Mouse (Mus musculus) stomach, embryonic 14.5 days (tissue): ENCODE results near the gene Fosl1. TPM values are rescaled to one million over a fixed set of nuclear protein-coding genes. Genes with fewer than 3 reads are reported as not detected.
A peak's percentile ranks its signal among the peaks of the same experiment; 100 is the strongest.

Experiments
- ATAC-seq: fragments of 200-750 bp; cut with Nextera tagmentation; 2 replicates; pipeline ENCODE4 v1.8.0; 2017; ENCODE audit warnings: low read depth, moderate TSS enrichment; ENCODE audit not compliant: insufficient number of reproducible peaks, insufficient read depth, low FRiP score
- H3K27ac ChIP-seq: fragments of 300-500 bp; sonication (generic); 2 replicates; pipeline ENCODE4 v1.5.1; 2014; ENCODE audit warnings: mild to moderate bottlenecking, low read length, moderate library complexity, mixed read lengths
- H3K27me3 ChIP-seq: fragments of 300-500 bp; sonication (generic); 2 replicates; pipeline ENCODE4 v1.6.1; 2014; ENCODE audit warnings: low read length, control low read depth, mixed read lengths; ENCODE audit not compliant: control insufficient read depth, insufficient read depth
- H3K36me3 ChIP-seq: fragments of 300-500 bp; sonication (generic); 2 replicates; pipeline ENCODE4 v1.6.1; 2014; ENCODE audit warnings: mild to moderate bottlenecking, control low read depth, low read length, moderate library complexity, mixed read lengths; ENCODE audit not compliant: control insufficient read depth, insufficient read depth
- H3K4me1 ChIP-seq: fragments of 300-500 bp; sonication (generic); 2 replicates; pipeline ENCODE4 v1.6.1; 2014; ENCODE audit warnings: low read length, control low read depth, mixed read lengths; ENCODE audit not compliant: control insufficient read depth, insufficient read depth
- H3K4me2 ChIP-seq: fragments of 300-500 bp; sonication (generic); replicated peaks from 2 replicates; pipeline ENCODE4 v1.6.1; 2014; ENCODE audit warnings: low read depth, low read length, control low read depth
- H3K4me3 ChIP-seq: fragments of 300-500 bp; sonication (generic); 2 replicates; pipeline ENCODE4 v1.5.1; 2014; ENCODE audit warnings: low read depth, low read length, control low read depth
- H3K9ac ChIP-seq: fragments of 300-500 bp; sonication (generic); replicated peaks from 2 replicates; pipeline ENCODE4 v1.6.1; 2014; ENCODE audit warnings: low read depth, mild to moderate bottlenecking, control low read depth, low read length, moderate library complexity, mixed read lengths
- H3K9me3 ChIP-seq: fragments of 300-500 bp; sonication (generic); 2 replicates; pipeline ENCODE4 v1.6.1; 2016; ENCODE audit warnings: low read depth, low read length, control low read depth; ENCODE audit not compliant: control insufficient read depth
- WGBS: fragments of 180-500 bp; shearing (Covaris S2); extraction: QIAGEN DNeasy Blood & Tissue Kit; methylation state at CpG from one replicate; pipeline ENCODE4 v1.1.7; 2014; 5-methylcytosine and 5-hydroxymethylcytosine counted together
- polyA plus RNA-seq: library from polyadenylated mRNA; unstranded; fragments of >200 nt; fragmentation: Nextera tagmentation; extraction: Ambion mirVana; gene quantifications from 2 replicates; pipeline ENCODE4 v1.2.1, GENCODE M21; 2014

Fosl1 gene
- polyA plus RNA-seq, 1 experiment from 2014 or later: not detected

DNA sequence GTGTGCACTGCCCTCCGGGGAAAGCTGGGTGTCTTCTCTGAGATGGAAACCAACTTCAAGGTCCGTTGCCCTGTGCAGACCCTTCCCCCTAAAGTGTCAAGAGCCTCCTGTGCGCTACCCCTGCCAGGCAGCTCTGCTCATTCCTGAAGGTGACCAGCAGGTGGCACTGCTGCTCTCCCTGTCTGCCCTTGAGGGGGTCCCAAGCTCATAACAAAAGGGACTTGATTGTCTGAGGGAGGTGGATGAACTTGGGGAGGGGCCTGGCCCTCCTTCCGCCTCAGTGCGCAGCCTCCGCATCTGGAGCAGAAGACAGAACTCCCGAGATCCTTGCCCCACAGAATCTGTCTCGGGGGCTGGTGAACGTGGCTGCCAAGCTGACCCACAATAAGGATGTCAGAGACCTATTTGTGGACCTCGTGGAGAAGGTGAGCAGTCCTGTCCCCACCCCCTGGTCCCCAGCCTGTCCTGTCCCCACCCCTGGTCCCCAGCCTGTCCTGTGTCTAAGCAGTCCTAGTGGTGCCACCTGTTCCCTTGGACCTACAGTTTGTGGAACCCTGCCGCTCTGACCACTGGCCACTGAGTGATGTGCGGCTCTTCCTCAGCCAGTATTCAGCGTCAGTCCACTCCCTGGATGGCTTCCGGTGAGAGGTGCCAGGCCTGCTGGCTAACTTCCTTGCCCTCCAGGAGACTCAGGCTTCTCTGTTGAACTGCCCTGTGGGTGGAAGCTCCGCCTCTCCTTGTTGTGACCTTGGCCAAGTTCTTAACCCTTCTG, 16.6 kb downstream of the Fosl1 start:
- peak; percentile 35; the same call in 1 of the 2 replicates for ATAC-seq
- Histone ChIP-seq H3K36me3 (peaks cover 47% of the 10 kb centered on the region), H3K4me1 (peaks cover 13% of the 10 kb centered on the region; the same call in 1 of the 2 replicates)

DNA sequence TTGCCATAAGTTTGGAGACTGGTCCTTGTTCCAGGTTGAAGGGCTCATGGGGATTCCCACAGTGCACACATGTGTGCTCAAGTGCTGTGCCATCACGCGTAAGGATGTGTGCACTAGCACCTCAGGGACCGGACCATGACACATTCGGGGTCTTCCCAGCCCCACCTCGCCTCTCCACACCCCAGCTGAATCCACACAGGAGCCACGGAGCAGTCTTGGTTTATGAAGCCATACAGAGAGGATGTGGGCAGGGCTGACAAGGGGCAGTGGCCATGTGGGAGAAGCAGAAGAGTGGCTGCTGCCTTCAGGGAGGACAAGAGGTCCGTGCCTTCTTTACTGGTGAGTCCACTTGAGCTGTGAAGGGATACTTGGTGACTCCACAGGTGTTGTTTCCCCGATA, 17.7 kb downstream of the Fosl1 start:
- WGBS: 95% methylated on average over 8 of the region's 8 CpGs
- no peaks in the 10 kb centered on the region for H3K9me3 ChIP-seq
- H3K4me3 ChIP-seq: no peak overlapping the region
- H3K4me2 ChIP-seq: no peak overlapping the region
- H3K27me3 ChIP-seq: no peaks in the 10 kb centered on the region
- no peak overlapping the region for H3K27ac ChIP-seq
- peaks cover 13% of the 10 kb centered on the region; the same call in 1 of the 2 replicates for H3K4me1 ChIP-seq
- no peak for ATAC-seq
- H3K9ac ChIP-seq: no peak overlapping the region
- peaks cover 47% of the 10 kb centered on the region for H3K36me3 ChIP-seq

More for the DNA sequence above, 16.6 kb downstream of the Fosl1 start:
- WGBS: 40% methylated on average over 15 of the region's 15 CpGs
- Histone ChIP-seq H3K4me3 (no peak overlapping the region; the same call in 1 of the 2 replicates), H3K9ac (no peak overlapping the region), H3K9me3 (no peaks in the 10 kb centered on the region), H3K4me2 (peak overlapping the region; percentile 24), H3K27me3 (no peaks in the 10 kb centered on the region), H3K27ac (no peak overlapping the region)

- H3K4me2 ChIP-seq: no peak overlapping the region
- WGBS: 89% methylated on average over 6 of the region's 6 CpGs
- H3K9me3 ChIP-seq: no peaks in the 10 kb centered on the region
- no peak overlapping the region for H3K27ac ChIP-seq
- H3K4me3 ChIP-seq: no peak overlapping the region
- H3K36me3 ChIP-seq: peaks cover 44% of the 10 kb centered on the region
- ATAC-seq: no peak
- no peaks in the 10 kb centered on the region for H3K27me3 ChIP-seq
- no peak overlapping the region for H3K9ac ChIP-seq
- H3K4me1 ChIP-seq: 0 out of 2 replicates have a peak, but pooled peaks cover 8% of the 10 kb centered on the region
Measured at GRCm38 (mm10) chr19:5466916-5467500, 19.7 kb downstream of the Fosl1 start.

GRCm38 (mm10) chr19:5468374-5468773, 21.0 kb downstream of the Fosl1 start, which contains the start of gene Ctsw:
TSS of gene Ctsw (minus strand) at chr19:5468507.
- Histone ChIP-seq H3K4me3 (no peak within 1 kb of the TSS), H3K36me3 (peaks cover 33% of the 10 kb centered on the region), H3K4me1 (0 out of 2 replicates have a peak, but pooled peaks cover 8% of the 10 kb centered on the region), H3K9me3 (no peaks in the 10 kb centered on the region), H3K27me3 (no peaks in the 10 kb centered on the region), H3K27ac (no peak within 1 kb of the TSS), H3K4me2 (no peak within 1 kb of the TSS), H3K9ac (no peak within 1 kb of the TSS)
- no peak for ATAC-seq
- 39% methylated on average over 5 of the region's 5 CpGs for WGBS

- H3K27ac ChIP-seq: no peak overlapping the region
- peaks cover 8% of the 10 kb centered on the region for H3K4me1 ChIP-seq
- H3K9me3 ChIP-seq: no peaks in the 10 kb centered on the region
- no peak overlapping the region for H3K9ac ChIP-seq
- WGBS: 45% methylated on average over 5 of the region's 5 CpGs
- H3K4me2 ChIP-seq: no peak overlapping the region
- no peak for ATAC-seq
- H3K27me3 ChIP-seq: no peaks in the 10 kb centered on the region
- H3K36me3 ChIP-seq: 0 out of 2 replicates have a peak, but pooled peaks cover 7% of the 10 kb centered on the region
- H3K4me3 ChIP-seq: no peak overlapping the region
Measured at GRCm38 (mm10) chr19:5471846-5472245, 24.5 kb downstream of the Fosl1 start.

DNA sequence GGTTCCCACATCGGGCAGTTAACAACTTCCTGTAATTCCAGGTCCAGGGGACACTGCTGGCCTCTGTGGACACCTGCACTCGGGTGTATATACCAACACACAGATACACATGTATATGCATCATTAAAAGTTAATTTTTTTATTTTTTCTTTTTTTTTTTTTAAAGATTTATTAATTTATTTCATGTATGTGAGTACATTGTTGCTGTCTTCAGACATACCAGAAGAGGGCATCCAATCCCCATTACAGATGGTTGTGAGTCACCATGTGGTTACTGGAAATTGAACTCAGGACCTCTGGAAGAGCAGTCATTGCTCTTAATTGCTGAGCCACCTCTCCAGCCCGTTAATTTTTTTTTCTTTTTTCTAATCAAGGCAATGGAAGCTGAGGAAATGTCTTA, 25.5 kb downstream of the Fosl1 start:
- Histone ChIP-seq H3K9me3 (no peaks in the 10 kb centered on the region), H3K27me3 (no peaks in the 10 kb centered on the region), H3K36me3 (peaks cover 6% of the 10 kb centered on the region; the same call in 1 of the 2 replicates), H3K4me3 (no peak overlapping the region), H3K27ac (no peak overlapping the region), H3K4me1 (peaks cover 8% of the 10 kb centered on the region), H3K4me2 (no peak overlapping the region), H3K9ac (no peak overlapping the region)
- 76% methylated on average over 3 of the region's 3 CpGs for WGBS
- ATAC-seq: no peak

DNA sequence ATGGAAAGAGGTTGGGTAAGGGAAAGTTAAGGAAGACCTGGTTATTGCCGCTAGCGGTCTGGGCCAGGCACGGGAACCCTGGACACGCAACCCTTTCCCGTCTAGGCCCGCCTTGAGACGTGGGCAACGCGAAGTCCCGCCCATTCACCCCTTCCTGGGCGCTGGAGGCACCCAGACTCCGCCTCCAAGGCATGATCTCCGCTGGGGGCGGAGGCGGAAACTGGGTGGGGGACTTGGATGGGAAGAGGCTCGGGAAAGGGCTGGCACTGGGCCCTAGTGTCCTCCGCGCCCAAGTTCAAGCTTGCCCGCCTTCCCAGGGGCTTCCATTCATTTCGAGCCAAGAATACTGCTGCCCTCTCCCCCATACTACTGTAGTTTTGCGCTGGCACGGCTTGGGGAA, 26.4 kb downstream of the Fosl1 start, which contains the start of gene Efemp2:
Gene Efemp2 (plus strand): TSS at position 235 of the 400 bp plus-strand sequence.
- no peaks in the 10 kb centered on the region for H3K27me3 ChIP-seq
- H3K27ac ChIP-seq: peak within 1 kb of the TSS; percentile 90
- peak; percentile 82 for ATAC-seq
- H3K4me1 ChIP-seq: peaks cover 5% of the 10 kb centered on the region
- H3K9ac ChIP-seq: peak within 1 kb of the TSS; percentile 70
- peaks cover 6% of the 10 kb centered on the region; the same call in 1 of the 2 replicates for H3K36me3 ChIP-seq
- 0% methylated on average over 22 of the region's 22 CpGs for WGBS
- H3K4me2 ChIP-seq: peak within 1 kb of the TSS; percentile 82
- H3K9me3 ChIP-seq: no peaks in the 10 kb centered on the region
- peak within 1 kb of the TSS; percentile 55 for H3K4me3 ChIP-seq

DNA sequence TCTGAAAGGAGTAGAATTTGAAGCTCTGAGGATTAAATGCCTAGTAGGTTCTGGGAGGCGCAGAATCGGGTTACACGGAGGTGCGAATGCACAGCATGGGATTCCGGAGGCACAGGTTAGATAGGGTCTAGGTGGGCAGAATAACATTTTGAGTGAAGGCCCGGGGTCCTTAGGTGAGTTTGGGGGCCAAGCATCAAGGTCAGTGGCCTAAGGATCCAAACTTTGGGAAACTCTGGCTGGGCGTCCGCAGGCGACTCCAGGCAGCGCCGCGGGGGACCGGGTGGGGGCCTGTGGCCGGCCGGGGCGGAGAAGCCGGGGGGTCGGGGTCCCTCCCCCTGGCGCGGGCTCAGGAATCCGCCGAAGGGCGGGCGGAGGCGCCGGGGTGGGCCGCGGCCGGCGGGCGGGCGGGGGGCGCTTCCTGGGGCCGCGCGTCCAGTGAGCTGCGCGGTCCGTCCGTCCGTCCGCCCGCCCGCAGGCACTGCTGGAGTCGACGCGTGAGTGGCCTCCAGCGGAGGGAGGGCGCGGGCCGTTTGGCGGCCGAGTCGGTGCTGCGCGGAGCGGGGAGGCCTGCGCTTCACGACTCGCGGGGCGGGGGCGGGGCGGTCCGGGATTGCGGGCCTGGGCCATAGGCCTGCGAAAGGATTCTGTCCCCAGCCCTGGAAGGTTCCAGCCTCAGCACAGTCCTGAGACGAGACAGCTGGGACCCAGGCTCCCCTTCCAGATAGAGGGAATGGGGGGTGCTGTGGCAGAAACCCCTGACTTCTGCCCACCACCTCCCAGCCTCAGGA, 27.1 kb downstream of the Fosl1 start:
- Histone ChIP-seq H3K27ac (peak overlapping the region; percentile 90), H3K4me1 (peaks cover 5% of the 10 kb centered on the region), H3K36me3 (peaks cover 10% of the 10 kb centered on the region; the same call in 1 of the 2 replicates), H3K27me3 (no peaks in the 10 kb centered on the region), H3K4me3 (peak overlapping the region; percentile 55), H3K9ac (peak overlapping the region; percentile 70), H3K4me2 (peak overlapping the region; percentile 82), H3K9me3 (no peaks in the 10 kb centered on the region)
- ATAC-seq: peak; percentile 50
- WGBS: under 1% methylated on average over 33 of the region's 68 CpGs
